Mouse (Mus musculus): ENCODE data around the gene Ccni. TPM values are rescaled to one million over a fixed set of nuclear protein-coding genes. Genes with fewer than 3 reads are reported as not detected.
A peak's percentile ranks its signal among the peaks of the same experiment; 100 is the strongest.

The Ccni gene
- polyA plus RNA-seq, 2 experiments, result 21.7 to 39.3 TPM

GRCm38 (mm10) chr5:93135368-93136107 lies 70.8 kb downstream of the Ccni start:
- H3K4me2 ChIP-seq (ENCODE audit: low read depth), result no peak overlapping the region
- peak; percentile 60 for ATAC-seq (ENCODE audit: insufficient read depth)
- WGBS (ENCODE audit: insufficient replicate concordance), result 23% methylated on average over 10 of the region's 10 CpGs

GRCm38 (mm10) chr5:93133445-93134244 lies 72.7 kb downstream of the Ccni start:
- no peak for ATAC-seq (ENCODE audit: insufficient read depth)
- TF ChIP-seq CTCF (IDR thresholded peaks at IDR 0.05; ENCODE audit: low read depth) (no peak), EP300 (IDR thresholded peaks at IDR 0.05; ENCODE audit: low read depth) (no peak)
- H3K27me3 ChIP-seq (ENCODE audit: control insufficient read depth, insufficient read depth, low read length), result no peaks in the 10 kb centered on the region
- H3K4me1 ChIP-seq (replicated peaks; ENCODE audit: control insufficient read depth in 2 of 2, insufficient read depth in 2 of 2, low read length in 1 of 2), result peaks cover 3 to 20% of the 10 kb centered on the region in 2 experiments; a peak in 2 of 4 replicates
- no peaks in the 10 kb centered on the region for H3K36me3 ChIP-seq (replicated peaks; ENCODE audit: control insufficient read depth, insufficient read depth, low read depth)
- H3K9me3 ChIP-seq (ENCODE audit: control insufficient read depth, low read length), result no peaks in the 10 kb centered on the region
- no peak overlapping the region for H3K9ac ChIP-seq (replicated peaks)
- no peak overlapping the region for H3K4me3 ChIP-seq (ENCODE audit: insufficient read depth in 1 of 2, low read depth in 2 of 2, low read length in 2 of 2)
- no peak overlapping the region; the same call in 1 of the 2 replicates for H3K4me2 ChIP-seq (ENCODE audit: low read depth)
- H3K27ac ChIP-seq, result no peak overlapping the region
- no peak for DNase-seq (ENCODE audit: low read depth in 3 of 3, low spot score in 3 of 3)
- 31% methylated on average over 10 of the region's 10 CpGs for whole genome bisulfite sequencing (ENCODE audit: insufficient replicate concordance)

More at GRCm38 (mm10) chr5:93135368-93136107, 70.8 kb downstream of the Ccni start:
- no peak overlapping the region for H3K27ac ChIP-seq
- no peak overlapping the region for H3K4me3 ChIP-seq (ENCODE audit: insufficient read depth in 1 of 2, low read depth in 2 of 2, low read length in 2 of 2)
- H3K4me1 ChIP-seq (replicated peaks; ENCODE audit: control insufficient read depth in 2 of 2, insufficient read depth in 2 of 2, low read length in 1 of 2), result peaks cover 3 to 12% of the 10 kb centered on the region in 2 experiments; a peak in 2 of 4 replicates
- DNase-seq (ENCODE audit: low read depth in 3 of 3, low spot score in 3 of 3), result no peak
- H3K9ac ChIP-seq (replicated peaks), result no peak overlapping the region
- no peaks in the 10 kb centered on the region; the same call in 1 of the 2 replicates for H3K36me3 ChIP-seq (replicated peaks; ENCODE audit: control insufficient read depth, insufficient read depth, low read depth)
- H3K9me3 ChIP-seq (ENCODE audit: control insufficient read depth, low read length), result no peaks in the 10 kb centered on the region
- no peaks in the 10 kb centered on the region for H3K27me3 ChIP-seq (ENCODE audit: control insufficient read depth, insufficient read depth, low read length)
- TF ChIP-seq EP300 (IDR thresholded peaks at IDR 0.05; ENCODE audit: low read depth), result no peak
- no peak for TF ChIP-seq CTCF (IDR thresholded peaks at IDR 0.05; ENCODE audit: low read depth)

Other genes with a start within 250 kb of the Ccni start
- 0.50 and 0.64 TPM in 2 replicates for gene Sowahb, start 161.5 kb downstream of the Ccni start, polyA plus RNA-seq (2012; rRNA removed)
- 0.83 and 0.85 TPM in 2 replicates for gene Sowahb, start 161.5 kb downstream of the Ccni start, polyA plus RNA-seq (2014; fragmentation: Nextera tagmentation; extraction: Ambion mirVana)
- gene Sept11, start 113.1 kb downstream of the Ccni start, polyA plus RNA-seq (2012; rRNA removed), result 11.1 and 13.8 TPM in 2 replicates
- gene Sept11, start 113.1 kb downstream of the Ccni start, polyA plus RNA-seq (2014; fragmentation: Nextera tagmentation; extraction: Ambion mirVana), result 18.6 and 21.4 TPM in 2 replicates
- gene 2010109A12Rik, start within 50 bp of the Ccni start, polyA plus RNA-seq (2012; rRNA removed), result 0.30 and 0.55 TPM in 2 replicates
- gene 2010109A12Rik, start within 50 bp of the Ccni start, polyA plus RNA-seq (2014; fragmentation: Nextera tagmentation; extraction: Ambion mirVana), result 1.2 and 1.5 TPM in 2 replicates
- 6.9 and 8.2 TPM in 2 replicates for gene Ccng2, start 60.8 kb upstream of the Ccni start, polyA plus RNA-seq (2012; rRNA removed)
- 14.6 and 15.8 TPM in 2 replicates for gene Ccng2, start 60.8 kb upstream of the Ccni start, polyA plus RNA-seq (2014; fragmentation: Nextera tagmentation; extraction: Ambion mirVana)

All from liver, embryonic 14.5 days (tissue).